Mouse (Mus musculus) ES-E14 (cell line): ENCODE measurements around the gene Rps6kb1. TPM values are rescaled to one million over a fixed set of nuclear protein-coding genes. Genes with fewer than 3 reads are reported as not detected.

Source experiments
- DNase-seq: peaks from one replicate; pipeline ENCODE4 v3.0.0-alpha.2; 2013; ENCODE audit warnings: low read depth, low spot score
- H3K27ac ChIP-seq: 2 replicates; pipeline ENCODE4 v1.5.1; 2012; ENCODE audit warnings: low read depth, mild to moderate bottlenecking, low read length, moderate library complexity, mixed read lengths; ENCODE audit not compliant: poor library complexity, insufficient read depth, severe bottlenecking
- H3K36me3 ChIP-seq: 2 replicates; pipeline ENCODE4 v1.6.1; 2012; ENCODE audit warnings: mild to moderate bottlenecking, low read length, moderate library complexity, mixed read lengths; ENCODE audit not compliant: control insufficient read depth, poor library complexity, insufficient read depth, severe bottlenecking
- H3K4me1 ChIP-seq, 2 experiments: fragments of 150-350 bp in 1 of 2; sonication (generic) in 1 of 2; 2 replicates each; pipeline ENCODE4 v1.6.1; 2012; ENCODE audit warnings: low read length in 2 of 2, mild to moderate bottlenecking in 1 of 2, mixed read lengths in 1 of 2; ENCODE audit not compliant: control insufficient read depth in 2 of 2, insufficient read depth in 2 of 2, poor library complexity in 1 of 2
- H3K4me3 ChIP-seq, 2 experiments: fragments of 150-350 bp in 1 of 2; sonication (generic) in 1 of 2; 2 replicates each; pipeline ENCODE4 v1.5.1; 2012; ENCODE audit warnings: low read length in 2 of 2, low read depth in 1 of 2, mild to moderate bottlenecking in 1 of 2, mixed read lengths in 1 of 2; ENCODE audit not compliant: insufficient read depth in 1 of 2, poor library complexity in 1 of 2, severe bottlenecking in 1 of 2
- H3K9ac ChIP-seq: 2 replicates; pipeline ENCODE4 v1.6.1; 2012; ENCODE audit warnings: low read depth, mild to moderate bottlenecking, low read length, mixed read lengths; ENCODE audit not compliant: poor library complexity, insufficient read depth, severe bottlenecking
- H3K9me3 ChIP-seq: fragments of 150-350 bp; sonication (generic); 2 replicates; pipeline ENCODE4 v1.6.1; 2012; ENCODE audit warnings: low read depth, mild to moderate bottlenecking, low read length; ENCODE audit not compliant: control insufficient read depth, insufficient read depth
- CHD2 ChIP-seq: IDR thresholded peaks from 2 replicates; pipeline ENCODE4 v1.6.1; 2014; ENCODE audit warnings: mild to moderate bottlenecking, low read depth, low read length, inconsistent platforms
- HCFC1 ChIP-seq: IDR thresholded peaks from 2 replicates; pipeline ENCODE4 v1.6.1; 2012; ENCODE audit warnings: low read length, inconsistent platforms, borderline replicate concordance; ENCODE audit not compliant: insufficient read depth
- MAFK ChIP-seq: IDR thresholded peaks from 2 replicates; pipeline ENCODE4 v1.6.1; 2014; ENCODE audit warnings: mild to moderate bottlenecking, low read depth, low read length, inconsistent platforms; ENCODE audit not compliant: insufficient read depth
- ZC3H11A ChIP-seq: IDR thresholded peaks from 2 replicates; pipeline ENCODE4 v1.6.1; 2012; ENCODE audit warnings: low read depth, mild to moderate bottlenecking, inconsistent platforms, low read length, borderline replicate concordance
- ZNF384 ChIP-seq: IDR thresholded peaks from 2 replicates; pipeline ENCODE4 v1.6.1; 2012; ENCODE audit warnings: low read depth, low read length, inconsistent platforms
- in situ Hi-C, 2 experiments: fragments of 600-800 bp; cut with MboI; formaldehyde crosslinking; loops; one replicate each; pipeline ENCODE4 v1.15.1; 2025; ENCODE audit warnings: low sequenced_read_pairs in 2 of 2, inconsistent platforms in 1 of 2; ENCODE audit not compliant: unreplicated experiment in 2 of 2
- total RNA-seq: library from RNA; depleted of rRNA; stranded (reverse); fragments of 300-350 nt; gene quantifications from 2 replicates; pipeline ENCODE4 v1.2.3, GENCODE M21; 2012

Rps6kb1 gene
- total RNA-seq, 1 experiment, result 43.1 TPM

GRCm38 (mm10) chr11:86591301-86591845, 46.8 kb upstream of the Rps6kb1 start:
- no peak for DNase-seq
- H3K9ac ChIP-seq, result no peak overlapping the region
- no peaks in the 10 kb centered on the region for H3K36me3 ChIP-seq
- in situ Hi-C loops, result no loop called here
- H3K4me3 ChIP-seq, result no peak overlapping the region
- TF ChIP-seq ZNF384 (no peak), HCFC1 (no peak), CHD2 (no peak), ZC3H11A (no peak), MAFK (no peak)
- H3K27ac ChIP-seq, result no peak overlapping the region
- peaks cover 4 to 8% of the 10 kb centered on the region in 2 experiments; a peak in 3 of 4 replicates for H3K4me1 ChIP-seq
- H3K9me3 ChIP-seq, result no peaks in the 10 kb centered on the region

- DNase-seq, result no peak
- Histone ChIP-seq H3K9ac (no peak overlapping the region), H3K4me1 (peaks cover 4 to 8% of the 10 kb centered on the region in 2 experiments; a peak in 3 of 4 replicates), H3K4me3 (no peak overlapping the region), H3K36me3 (no peaks in the 10 kb centered on the region), H3K9me3 (no peaks in the 10 kb centered on the region), H3K27ac (no peak overlapping the region)
- in situ Hi-C loops, result no loop called here
- TF ChIP-seq HCFC1 (no peak), ZC3H11A (no peak), MAFK (no peak), ZNF384 (no peak), CHD2 (no peak)
These were observed 46.0 kb upstream of the Rps6kb1 start for GRCm38 (mm10) chr11:86590579-86590978.

- DNase-seq, result no peak
- Histone ChIP-seq H3K36me3 (no peaks in the 10 kb centered on the region), H3K27ac (no peak overlapping the region), H3K4me1 (peaks cover 4 to 8% of the 10 kb centered on the region in 2 experiments; a peak in 3 of 4 replicates), H3K9me3 (no peaks in the 10 kb centered on the region), H3K9ac (no peak overlapping the region), H3K4me3 (no peak overlapping the region)
- no peak for TF ChIP-seq ZNF384
- no peak for TF ChIP-seq CHD2
- TF ChIP-seq MAFK, result no peak
- TF ChIP-seq ZC3H11A, result no peak
- TF ChIP-seq HCFC1, result no peak
- in situ Hi-C loops, result no loop called here
These were observed 45.5 kb upstream of the Rps6kb1 start for GRCm38 (mm10) chr11:86590066-86590465.

GRCm38 (mm10) chr11:86588583-86589298, 44.1 kb upstream of the Rps6kb1 start:
- no peak for TF ChIP-seq ZC3H11A
- TF ChIP-seq MAFK, result no peak
- TF ChIP-seq HCFC1, result no peak
- TF ChIP-seq ZNF384, result no peak
- TF ChIP-seq CHD2, result no peak
- no peak overlapping the region for H3K9ac ChIP-seq
- H3K9me3 ChIP-seq, result no peaks in the 10 kb centered on the region
- no peak overlapping the region; the same call in 1 of the 2 replicates for H3K27ac ChIP-seq
- no peak for DNase-seq
- in situ Hi-C loops, result no loop called here
- H3K36me3 ChIP-seq, result no peaks in the 10 kb centered on the region
- peaks cover 4 to 10% of the 10 kb centered on the region in 2 experiments; a peak in 3 of 4 replicates for H3K4me1 ChIP-seq
- H3K4me3 ChIP-seq, result no peak overlapping the region
